Mouse (Mus musculus) hindbrain, embryonic 12.5 days (tissue): ENCODE measurements at regions not wholly inside any gene's neighbourhood (a gene's known extent, or its start where the extent isn't known, plus 50 kb on each side); places are given as distances from the start of the nearest gene placed in this dataset.

Source experiments
- ATAC-seq: fragments of 200-750 bp; cut with Nextera tagmentation; 2 replicates; pipeline ENCODE4 v1.8.0; 2017; ENCODE audit warnings: moderate TSS enrichment; ENCODE audit not compliant: low FRiP score
- H3K27ac ChIP-seq: fragments of 300-500 bp; sonication (generic); 2 replicates; pipeline ENCODE4 v1.5.1; 2016; ENCODE audit warnings: mild to moderate bottlenecking
- H3K27me3 ChIP-seq: fragments of 300-500 bp; sonication (generic); 2 replicates; pipeline ENCODE4 v1.6.1; 2016; ENCODE audit warnings: mild to moderate bottlenecking
- H3K36me3 ChIP-seq: fragments of 300-500 bp; sonication (generic); 2 replicates; pipeline ENCODE4 v1.6.1; 2016; ENCODE audit warnings: mild to moderate bottlenecking
- H3K4me1 ChIP-seq: fragments of 300-500 bp; sonication (generic); 2 replicates; pipeline ENCODE4 v1.6.1; 2016
- H3K4me2 ChIP-seq: fragments of 300-500 bp; sonication (generic); replicated peaks from 2 replicates; pipeline ENCODE4 v1.6.1; 2016; ENCODE audit warnings: mild to moderate bottlenecking
- H3K4me3 ChIP-seq: fragments of 300-500 bp; sonication (generic); 2 replicates; pipeline ENCODE4 v1.5.1; 2016; ENCODE audit warnings: mild to moderate bottlenecking
- H3K9ac ChIP-seq: fragments of 300-500 bp; sonication (generic); 2 replicates; pipeline ENCODE4 v1.6.1; 2016; ENCODE audit warnings: mild to moderate bottlenecking, moderate library complexity
- H3K9me3 ChIP-seq: fragments of 300-500 bp; sonication (generic); replicated peaks from 2 replicates; pipeline ENCODE4 v1.6.1; 2016; ENCODE audit warnings: mild to moderate bottlenecking
- WGBS: fragments of 180-500 bp; shearing (Covaris S2); methylation state at CpG from one replicate; pipeline ENCODE4 v1.1.7; 2016; 5-methylcytosine and 5-hydroxymethylcytosine counted together

DNA sequence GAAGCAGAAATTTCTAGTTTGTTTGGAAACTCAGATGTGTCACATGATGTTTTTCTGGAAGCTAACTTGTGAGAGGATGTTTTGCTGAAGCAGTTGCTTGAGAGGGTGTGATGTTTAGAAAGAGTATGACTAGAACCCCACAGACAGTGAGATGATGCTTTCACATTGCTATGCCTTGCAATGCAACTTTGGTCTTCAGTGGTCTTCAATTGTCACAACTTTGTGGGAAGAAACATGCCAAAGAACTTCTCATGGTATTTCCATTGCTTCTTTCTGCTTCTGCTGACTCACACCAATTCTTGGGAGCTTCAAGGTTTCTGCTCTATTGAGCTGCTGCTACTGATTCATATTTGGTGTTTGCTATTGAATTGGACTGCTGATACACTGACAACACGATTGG, 365.3 kb upstream of the Tmem229a start:
- H3K9me3 ChIP-seq, result no peaks in the 10 kb centered on the region

GRCm38 (mm10) chr6:25320291-25320844, 364.3 kb upstream of the Tmem229a start:
- H3K9me3 ChIP-seq, result no peaks in the 10 kb centered on the region
- H3K9ac ChIP-seq, result no peak overlapping the region
- no peaks in the 10 kb centered on the region for H3K27me3 ChIP-seq
- ATAC-seq, result no peak
- no peak overlapping the region for H3K4me2 ChIP-seq
- H3K36me3 ChIP-seq, result no peaks in the 10 kb centered on the region
- WGBS, result 89% methylated on average over 6 of the region's 6 CpGs
- H3K27ac ChIP-seq, result no peak overlapping the region
- no peaks in the 10 kb centered on the region for H3K4me1 ChIP-seq
- H3K4me3 ChIP-seq, result no peak overlapping the region

More for the DNA sequence above, 365.3 kb upstream of the Tmem229a start:
- no peak overlapping the region for H3K9ac ChIP-seq
- H3K4me2 ChIP-seq, result no peak overlapping the region
- 79% methylated on average over 1 of the region's 1 CpGs for WGBS
- H3K27ac ChIP-seq, result no peak overlapping the region
- H3K36me3 ChIP-seq, result no peaks in the 10 kb centered on the region
- no peak overlapping the region for H3K4me3 ChIP-seq
- no peak for ATAC-seq
- no peaks in the 10 kb centered on the region for H3K4me1 ChIP-seq
- H3K27me3 ChIP-seq, result no peaks in the 10 kb centered on the region

DNA sequence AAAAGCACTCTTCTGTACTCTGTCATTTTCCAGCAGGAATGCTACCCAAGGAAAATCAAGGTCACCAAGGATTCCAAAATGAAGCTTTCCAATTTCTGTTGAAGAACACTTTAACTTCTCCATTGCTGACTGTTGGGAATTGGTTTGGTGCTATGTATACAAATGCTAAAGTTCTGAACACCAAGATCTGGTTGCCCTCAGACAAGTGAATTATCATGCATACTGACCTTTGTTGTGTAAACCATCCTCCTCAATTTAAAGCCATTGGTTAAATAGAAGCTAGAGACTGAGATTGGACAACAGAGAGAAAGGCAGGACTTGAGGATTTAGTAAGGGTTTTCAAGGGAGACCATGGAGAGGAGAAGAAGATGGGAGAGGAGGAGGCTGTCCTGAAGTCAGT, 351.4 kb upstream of the Tmem229a start:
- Histone ChIP-seq H3K27me3 (no peaks in the 10 kb centered on the region), H3K4me3 (no peak overlapping the region), H3K9me3 (no peaks in the 10 kb centered on the region), H3K4me1 (no peaks in the 10 kb centered on the region), H3K36me3 (no peaks in the 10 kb centered on the region), H3K27ac (no peak overlapping the region), H3K9ac (no peak overlapping the region), H3K4me2 (no peak overlapping the region)
- ATAC-seq, result no peak

DNA sequence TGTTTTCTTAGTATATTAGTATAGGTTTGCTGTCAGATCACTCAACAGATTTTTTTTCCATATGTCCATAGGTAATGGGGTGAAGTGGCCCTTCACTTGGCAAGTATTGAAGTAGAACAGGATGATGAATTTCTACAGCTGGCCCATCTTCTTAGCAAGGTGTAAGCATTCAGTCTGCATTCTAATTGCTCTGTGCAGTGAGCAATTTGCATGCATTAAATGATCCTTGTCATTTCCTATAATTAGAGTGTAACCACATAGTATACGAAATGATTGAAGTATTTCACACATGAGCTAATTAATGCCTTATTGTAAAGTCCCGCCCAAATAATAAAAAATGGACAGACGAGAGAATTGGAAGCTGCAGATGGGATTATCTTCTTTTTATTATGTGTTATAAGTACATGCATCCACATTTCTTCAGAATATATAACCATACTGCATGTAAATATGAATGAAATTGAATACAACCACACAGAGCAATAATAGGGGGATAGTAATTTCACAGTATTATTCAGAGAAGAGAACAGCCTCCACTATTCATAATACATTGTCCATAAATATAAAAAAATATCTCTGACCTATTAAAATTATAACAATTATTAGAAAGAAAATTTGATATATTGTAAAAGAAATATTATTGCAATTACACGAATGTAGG, 348.9 kb upstream of the Tmem229a start:
- no peaks in the 10 kb centered on the region for H3K9me3 ChIP-seq
- 76% methylated on average over 4 of the region's 4 CpGs for WGBS
- no peak overlapping the region for H3K4me2 ChIP-seq
- no peak overlapping the region for H3K9ac ChIP-seq
- peak; percentile 78 for ATAC-seq
- H3K4me1 ChIP-seq, result no peaks in the 10 kb centered on the region
- H3K36me3 ChIP-seq, result no peaks in the 10 kb centered on the region
- H3K4me3 ChIP-seq, result no peak overlapping the region
- H3K27ac ChIP-seq, result no peak overlapping the region
- H3K27me3 ChIP-seq, result no peaks in the 10 kb centered on the region

DNA sequence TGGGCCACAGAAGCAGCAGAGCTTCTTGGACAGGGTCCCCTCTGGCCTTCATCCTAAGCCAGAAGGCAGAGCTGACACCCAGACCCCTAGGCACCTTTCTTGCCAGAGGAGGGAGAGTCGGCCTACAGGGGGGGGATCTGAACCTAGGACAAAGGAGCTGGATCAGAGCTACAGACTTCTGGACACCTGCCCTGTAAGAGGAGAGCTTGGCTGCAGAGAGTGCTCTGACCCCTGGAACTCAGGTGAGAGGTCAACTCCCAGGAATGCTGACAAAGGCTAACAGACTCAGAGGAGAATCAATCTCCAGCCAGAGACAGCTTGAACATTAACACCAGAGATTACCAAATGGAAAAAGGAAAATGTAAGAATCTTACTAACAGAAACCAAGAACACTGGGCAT, 335.5 kb upstream of the Tmem229a start:
- 80% methylated on average over 1 of the region's 1 CpGs for WGBS

GRCm38 (mm10) chr6:25287591-25287990, 331.5 kb upstream of the Tmem229a start:
- no peak overlapping the region for H3K4me3 ChIP-seq
- no peak overlapping the region for H3K4me2 ChIP-seq
- H3K27me3 ChIP-seq, result no peaks in the 10 kb centered on the region
- ATAC-seq, result no peak
- H3K27ac ChIP-seq, result no peak overlapping the region
- no peak overlapping the region for H3K9ac ChIP-seq
- no peaks in the 10 kb centered on the region for H3K4me1 ChIP-seq
- H3K9me3 ChIP-seq, result no peaks in the 10 kb centered on the region
- 92% methylated on average over 4 of the region's 4 CpGs for WGBS
- H3K36me3 ChIP-seq, result no peaks in the 10 kb centered on the region

More for the DNA sequence above, 335.5 kb upstream of the Tmem229a start:
- Histone ChIP-seq H3K4me2 (no peak overlapping the region), H3K36me3 (no peaks in the 10 kb centered on the region), H3K27me3 (no peaks in the 10 kb centered on the region), H3K4me3 (no peak overlapping the region), H3K9ac (no peak overlapping the region), H3K4me1 (no peaks in the 10 kb centered on the region), H3K9me3 (no peaks in the 10 kb centered on the region), H3K27ac (no peak overlapping the region)
- ATAC-seq, result no peak

GRCm38 (mm10) chr6:25286313-25286712, 330.2 kb upstream of the Tmem229a start:
- no peak overlapping the region for H3K9ac ChIP-seq
- H3K4me2 ChIP-seq, result no peak overlapping the region
- no peak overlapping the region for H3K27ac ChIP-seq
- no peaks in the 10 kb centered on the region for H3K4me1 ChIP-seq
- ATAC-seq, result no peak
- no peaks in the 10 kb centered on the region for H3K36me3 ChIP-seq
- 88% methylated on average over 6 of the region's 6 CpGs for WGBS
- no peaks in the 10 kb centered on the region for H3K27me3 ChIP-seq
- H3K9me3 ChIP-seq, result no peaks in the 10 kb centered on the region
- H3K4me3 ChIP-seq, result no peak overlapping the region

DNA sequence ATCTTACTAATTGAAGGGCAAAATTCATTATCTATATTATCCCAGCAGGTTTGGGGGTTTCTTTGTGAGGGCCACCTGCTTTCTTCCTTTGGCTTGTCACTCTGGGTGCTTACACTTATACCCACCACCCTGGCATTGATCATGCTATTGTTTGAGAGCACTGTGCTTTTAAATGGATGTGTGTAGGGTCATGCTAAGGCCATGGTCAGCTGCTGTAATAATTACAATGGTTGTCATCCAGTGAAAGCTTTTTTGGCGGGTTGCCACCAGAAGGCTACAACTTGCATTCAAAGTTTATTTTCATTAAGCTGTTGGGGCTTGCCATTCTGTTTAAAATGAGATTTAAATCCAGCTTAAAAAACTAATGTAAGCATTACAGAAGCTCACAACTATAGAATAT, 322.4 kb upstream of the Tmem229a start:
- no peak overlapping the region for H3K27ac ChIP-seq
- no peaks in the 10 kb centered on the region for H3K36me3 ChIP-seq
- no peak overlapping the region for H3K4me2 ChIP-seq
- peaks cover 3% of the 10 kb centered on the region; the same call in 1 of the 2 replicates for H3K4me1 ChIP-seq
- H3K9ac ChIP-seq, result no peak overlapping the region
- WGBS, result 35% methylated on average over 1 of the region's 1 CpGs
- peak; percentile 94 for ATAC-seq
- no peak overlapping the region for H3K4me3 ChIP-seq
- H3K27me3 ChIP-seq, result no peaks in the 10 kb centered on the region
- no peaks in the 10 kb centered on the region for H3K9me3 ChIP-seq

DNA sequence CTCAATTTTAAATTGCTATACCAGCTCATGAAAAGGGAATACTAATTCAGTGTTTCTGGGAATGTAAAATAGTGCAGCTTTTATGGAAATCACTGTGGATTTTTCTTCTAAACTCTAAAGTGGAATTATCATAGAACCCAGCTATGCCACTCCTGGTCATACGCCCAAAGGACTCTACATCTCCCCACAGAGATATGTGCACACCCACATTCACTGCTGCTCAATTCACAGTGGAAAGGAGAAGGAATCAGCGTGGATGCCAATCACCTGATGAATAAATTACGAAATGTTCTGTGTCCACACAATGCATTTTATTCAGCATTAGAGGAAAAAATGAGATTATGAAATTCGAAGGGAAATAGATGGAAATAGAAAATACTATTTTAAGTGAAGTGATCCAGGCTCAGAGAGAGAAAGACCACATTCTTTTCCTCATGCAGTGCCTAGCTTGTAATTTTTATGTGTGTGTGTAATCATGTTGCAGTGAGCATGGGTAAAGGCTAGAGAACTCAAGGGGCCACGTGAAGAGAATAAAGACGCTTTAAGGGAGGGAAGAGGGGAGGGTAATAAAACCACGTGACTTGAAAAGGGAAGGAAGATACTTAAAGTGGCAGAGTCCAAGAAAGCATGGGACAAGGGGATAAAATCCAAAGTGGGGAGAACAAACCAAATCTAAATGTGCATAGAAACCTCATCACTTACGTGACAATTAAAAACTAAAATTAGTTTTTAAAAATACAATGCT, 321.8 kb upstream of the Tmem229a start:
- Histone ChIP-seq H3K9ac (no peak overlapping the region), H3K27ac (no peak overlapping the region), H3K36me3 (no peaks in the 10 kb centered on the region), H3K9me3 (no peaks in the 10 kb centered on the region), H3K27me3 (no peaks in the 10 kb centered on the region), H3K4me2 (no peak overlapping the region), H3K4me1 (peaks cover 3% of the 10 kb centered on the region; the same call in 1 of the 2 replicates), H3K4me3 (no peak overlapping the region)
- WGBS, result 48% methylated on average over 8 of the region's 8 CpGs
- peak; percentile 84 for ATAC-seq

GRCm38 (mm10) chr6:25276221-25276620, 320.1 kb upstream of the Tmem229a start:
- Histone ChIP-seq H3K9me3 (no peaks in the 10 kb centered on the region), H3K4me3 (no peak overlapping the region), H3K27ac (no peak overlapping the region), H3K4me1 (peaks cover 3% of the 10 kb centered on the region; the same call in 1 of the 2 replicates), H3K27me3 (no peaks in the 10 kb centered on the region), H3K36me3 (no peaks in the 10 kb centered on the region), H3K4me2 (no peak overlapping the region), H3K9ac (no peak overlapping the region)
- 47% methylated on average over 2 of the region's 2 CpGs for WGBS
- no peak for ATAC-seq

GRCm38 (mm10) chr6:25260559-25260958, 304.5 kb upstream of the Tmem229a start:
- Histone ChIP-seq H3K27me3 (no peaks in the 10 kb centered on the region), H3K9me3 (no peaks in the 10 kb centered on the region), H3K36me3 (no peaks in the 10 kb centered on the region), H3K9ac (no peak overlapping the region), H3K4me2 (no peak overlapping the region), H3K4me3 (no peak overlapping the region), H3K4me1 (no peaks in the 10 kb centered on the region), H3K27ac (no peak overlapping the region)
- ATAC-seq, result no peak
- 83% methylated on average over 1 of the region's 1 CpGs for WGBS

DNA sequence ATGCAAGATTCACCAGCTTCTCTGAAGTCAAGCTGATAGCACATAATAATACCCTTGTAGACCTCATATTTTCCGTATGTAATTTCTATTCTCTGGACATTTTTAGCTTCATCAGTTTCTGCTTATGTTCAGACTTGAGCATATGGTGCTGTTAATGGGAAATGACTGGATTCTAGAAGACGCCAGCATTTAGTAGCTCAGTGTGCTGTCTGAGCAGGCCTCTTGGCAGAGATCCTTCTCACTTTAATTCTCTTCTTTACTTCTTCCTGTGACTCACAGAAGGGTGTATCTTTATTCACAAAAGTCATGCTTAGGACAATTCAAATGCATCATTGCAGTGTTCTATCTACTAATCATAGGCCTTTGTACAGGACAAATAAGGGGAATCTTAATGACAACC, 299.7 kb upstream of the Tmem229a start:
- H3K4me1 ChIP-seq, result no peaks in the 10 kb centered on the region
- WGBS, result 87% methylated on average over 2 of the region's 2 CpGs
- no peak overlapping the region for H3K27ac ChIP-seq
- H3K9me3 ChIP-seq, result no peaks in the 10 kb centered on the region
- no peak for ATAC-seq
- H3K9ac ChIP-seq, result no peak overlapping the region
- H3K36me3 ChIP-seq, result no peaks in the 10 kb centered on the region
- H3K4me2 ChIP-seq, result no peak overlapping the region
- no peak overlapping the region for H3K4me3 ChIP-seq
- H3K27me3 ChIP-seq, result no peaks in the 10 kb centered on the region

- Histone ChIP-seq H3K36me3 (no peaks in the 10 kb centered on the region), H3K9ac (no peak overlapping the region), H3K4me1 (no peaks in the 10 kb centered on the region), H3K9me3 (no peaks in the 10 kb centered on the region), H3K4me2 (no peak overlapping the region), H3K27me3 (no peaks in the 10 kb centered on the region), H3K4me3 (no peak overlapping the region), H3K27ac (no peak overlapping the region)
- 81% methylated on average over 2 of the region's 2 CpGs for WGBS
- no peak for ATAC-seq
These were observed 280.9 kb upstream of the Tmem229a start for GRCm38 (mm10) chr6:25237021-25237420.
